Mouse (Mus musculus): ENCODE results near the gene Fam120a. TPM values are rescaled to one million over a fixed set of nuclear protein-coding genes. Genes with fewer than 3 reads are reported as not detected.

Gene Fam120a
- polyA plus RNA-seq, 1 experiment from 2014 or later, result 24.3 TPM

Other genes with a start within 250 kb of the Fam120a start
- gene Phf2, start 96.9 kb downstream of the Fam120a start, polyA plus RNA-seq (2014; fragmentation: Nextera tagmentation; extraction: Ambion mirVana), result 10.1 and 11.0 TPM in 2 replicates
- gene Wnk2, start 180.0 kb upstream of the Fam120a start, polyA plus RNA-seq (2014; fragmentation: Nextera tagmentation; extraction: Ambion mirVana), result 2.5 and 2.6 TPM in 2 replicates
- 29.8 and 30.5 TPM in 2 replicates for gene Ninj1, start 219.5 kb upstream of the Fam120a start, polyA plus RNA-seq (2014; fragmentation: Nextera tagmentation; extraction: Ambion mirVana)
- 32.1 and 34.4 TPM in 2 replicates for gene Card19, start 248.0 kb upstream of the Fam120a start, polyA plus RNA-seq (2014; fragmentation: Nextera tagmentation; extraction: Ambion mirVana)